Mouse (Mus musculus): ENCODE measurements around the gene Spag5. TPM values are rescaled to one million over a fixed set of nuclear protein-coding genes. Genes with fewer than 3 reads are reported as not detected.
A peak's percentile ranks its signal among the peaks of the same experiment; 100 is the strongest.

The Spag5 gene
- polyA plus RNA-seq, 2 experiments, result 27.6 to 39.7 TPM

GRCm38 (mm10) chr11:78337040-78337439 lies 35.7 kb downstream of the Spag5 start:
- DNase-seq (ENCODE audit: low read depth in 3 of 3, low spot score in 3 of 3) (no peak), ATAC-seq (ENCODE audit: insufficient read depth) (no peak)
- Histone ChIP-seq H3K9ac (replicated peaks) (no peak overlapping the region), H3K9me3 (ENCODE audit: control insufficient read depth, low read length) (no peaks in the 10 kb centered on the region), H3K4me2 (ENCODE audit: low read depth) (no peak overlapping the region), H3K36me3 (replicated peaks; ENCODE audit: control insufficient read depth, insufficient read depth, low read depth) (peaks cover 3% of the 10 kb centered on the region), H3K27me3 (ENCODE audit: control insufficient read depth, insufficient read depth, low read length) (no peaks in the 10 kb centered on the region), H3K27ac (no peak overlapping the region), H3K4me3 (ENCODE audit: insufficient read depth in 1 of 2, low read depth in 2 of 2, low read length in 2 of 2) (no peak overlapping the region), H3K4me1 (replicated peaks; ENCODE audit: control insufficient read depth in 2 of 2, insufficient read depth in 2 of 2, low read length in 1 of 2) (no peaks in the 10 kb centered on the region)
- WGBS (ENCODE audit: insufficient replicate concordance), result 81% methylated on average over 8 of the region's 8 CpGs
- TF ChIP-seq EP300 (IDR thresholded peaks at IDR 0.05; ENCODE audit: low read depth) (no peak), CTCF (IDR thresholded peaks at IDR 0.05; ENCODE audit: low read depth) (no peak)

DNA sequence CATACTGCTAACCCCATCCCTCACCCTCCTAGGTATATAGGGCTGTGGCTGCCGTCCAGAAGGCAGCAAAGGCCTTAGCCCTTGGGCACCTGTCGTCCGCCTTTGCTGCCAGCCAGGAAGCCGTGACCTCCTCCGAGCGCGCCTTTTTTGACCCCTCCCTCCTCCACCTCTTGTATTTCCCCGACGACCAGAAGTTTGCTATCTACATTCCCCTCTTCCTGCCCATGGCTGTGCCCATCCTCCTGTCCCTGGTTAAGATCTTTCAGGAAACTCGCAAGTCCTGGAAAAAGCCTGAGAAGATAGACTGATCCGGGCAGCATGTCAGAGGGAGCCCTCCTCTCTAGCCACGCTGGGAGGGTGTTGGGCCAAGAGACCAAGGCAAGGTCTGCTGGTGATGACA lies 40.4 kb downstream of the Spag5 start:
- no peak for DNase-seq (ENCODE audit: low read depth in 3 of 3, low spot score in 3 of 3)
- Histone ChIP-seq H3K9me3 (ENCODE audit: control insufficient read depth, low read length) (no peaks in the 10 kb centered on the region), H3K27ac (no peak overlapping the region), H3K4me3 (ENCODE audit: insufficient read depth in 1 of 2, low read depth in 2 of 2, low read length in 2 of 2) (no peak overlapping the region), H3K27me3 (ENCODE audit: control insufficient read depth, insufficient read depth, low read length) (no peaks in the 10 kb centered on the region), H3K36me3 (replicated peaks; ENCODE audit: control insufficient read depth, insufficient read depth, low read depth) (no peaks in the 10 kb centered on the region; the same call in 1 of the 2 replicates), H3K4me2 (ENCODE audit: low read depth) (no peak overlapping the region), H3K4me1 (replicated peaks; ENCODE audit: control insufficient read depth in 2 of 2, insufficient read depth in 2 of 2, low read length in 1 of 2) (peaks cover 28 to 33% of the 10 kb centered on the region in 2 experiments), H3K9ac (replicated peaks) (no peak overlapping the region)
- 74% methylated on average over 12 of the region's 12 CpGs for WGBS (ENCODE audit: insufficient replicate concordance)
- no peak for ATAC-seq (ENCODE audit: insufficient read depth)
- TF ChIP-seq EP300 (IDR thresholded peaks at IDR 0.05; ENCODE audit: low read depth), result no peak
- TF ChIP-seq CTCF (IDR thresholded peaks at IDR 0.05; ENCODE audit: low read depth), result no peak

DNA sequence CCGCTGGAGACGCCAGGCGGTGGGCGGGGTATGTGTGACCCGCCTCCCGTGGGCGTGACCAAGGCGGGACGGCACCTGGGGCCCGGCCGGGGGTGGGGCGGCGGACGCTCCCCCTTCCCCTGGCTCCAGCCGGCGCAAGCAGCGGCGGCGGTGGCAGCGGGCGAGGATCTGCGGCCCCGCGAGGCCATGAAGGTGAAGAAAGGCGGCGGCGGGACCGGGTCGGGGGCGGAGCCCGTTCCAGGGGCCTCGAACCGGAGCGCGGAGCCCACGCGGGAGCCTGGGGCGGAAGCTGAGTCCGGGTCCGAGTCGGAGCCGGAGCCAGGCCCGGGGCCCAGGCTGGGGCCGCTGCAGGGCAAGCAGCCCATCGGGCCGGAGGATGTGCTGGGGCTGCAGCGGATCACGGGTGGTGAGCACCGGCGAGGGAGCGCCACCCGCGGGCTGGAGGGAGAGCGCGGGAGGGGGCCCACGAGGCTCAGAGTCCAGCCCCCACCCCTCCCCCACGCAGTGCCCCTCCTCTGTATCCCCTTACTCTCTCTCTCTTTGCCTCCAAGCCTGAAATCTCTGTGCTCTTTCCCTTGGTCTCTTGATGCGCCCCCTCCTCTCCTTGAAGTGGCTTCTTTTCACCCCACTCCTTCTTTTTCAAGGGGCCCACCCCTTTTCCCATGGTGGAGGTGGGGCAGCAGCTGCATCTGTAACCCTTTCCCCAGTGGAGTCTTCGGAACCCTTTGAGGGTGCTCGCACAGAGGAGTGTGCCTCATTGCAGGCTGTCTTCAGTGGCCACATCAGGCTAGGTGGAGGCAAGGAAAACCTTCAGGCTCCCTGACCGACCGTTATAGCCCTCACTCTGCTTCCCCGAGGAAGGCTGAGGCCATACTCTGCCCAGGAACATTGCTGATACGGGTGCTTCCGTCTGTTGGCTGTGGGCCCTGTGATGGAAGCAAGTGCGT lies 42.3 kb downstream of the Spag5 start, which contains the start of gene Unc119:
Gene Unc119, plus strand, starts transcription at position 102 of the 947 bp plus-strand sequence.
- peak in 1 of 3 experiments; percentile 49 for DNase-seq (ENCODE audit: low read depth in 3 of 3, low spot score in 3 of 3)
- Histone ChIP-seq H3K4me2 (ENCODE audit: low read depth) (peak within 1 kb of the TSS; percentile 97), H3K4me1 (replicated peaks; ENCODE audit: control insufficient read depth in 2 of 2, insufficient read depth in 2 of 2, low read length in 1 of 2) (peaks cover 28 to 35% of the 10 kb centered on the region in 2 experiments), H3K4me3 (ENCODE audit: insufficient read depth in 1 of 2, low read depth in 2 of 2, low read length in 2 of 2) (peak within 1 kb of the TSS; percentile 56 to 82), H3K27me3 (ENCODE audit: control insufficient read depth, insufficient read depth, low read length) (no peaks in the 10 kb centered on the region), H3K27ac (peak within 1 kb of the TSS; percentile 88), H3K9ac (replicated peaks) (peak within 1 kb of the TSS; percentile 84), H3K36me3 (replicated peaks; ENCODE audit: control insufficient read depth, insufficient read depth, low read depth) (peaks cover 2% of the 10 kb centered on the region; the same call in 1 of the 2 replicates), H3K9me3 (ENCODE audit: control insufficient read depth, low read length) (no peaks in the 10 kb centered on the region)
- peak; percentile 65 for ATAC-seq (ENCODE audit: insufficient read depth)
- under 1% methylated on average over 58 of the region's 66 CpGs for WGBS (ENCODE audit: insufficient replicate concordance)
- no peak for TF ChIP-seq CTCF (IDR thresholded peaks at IDR 0.05; ENCODE audit: low read depth)
- no peak for TF ChIP-seq EP300 (IDR thresholded peaks at IDR 0.05; ENCODE audit: low read depth)

DNA sequence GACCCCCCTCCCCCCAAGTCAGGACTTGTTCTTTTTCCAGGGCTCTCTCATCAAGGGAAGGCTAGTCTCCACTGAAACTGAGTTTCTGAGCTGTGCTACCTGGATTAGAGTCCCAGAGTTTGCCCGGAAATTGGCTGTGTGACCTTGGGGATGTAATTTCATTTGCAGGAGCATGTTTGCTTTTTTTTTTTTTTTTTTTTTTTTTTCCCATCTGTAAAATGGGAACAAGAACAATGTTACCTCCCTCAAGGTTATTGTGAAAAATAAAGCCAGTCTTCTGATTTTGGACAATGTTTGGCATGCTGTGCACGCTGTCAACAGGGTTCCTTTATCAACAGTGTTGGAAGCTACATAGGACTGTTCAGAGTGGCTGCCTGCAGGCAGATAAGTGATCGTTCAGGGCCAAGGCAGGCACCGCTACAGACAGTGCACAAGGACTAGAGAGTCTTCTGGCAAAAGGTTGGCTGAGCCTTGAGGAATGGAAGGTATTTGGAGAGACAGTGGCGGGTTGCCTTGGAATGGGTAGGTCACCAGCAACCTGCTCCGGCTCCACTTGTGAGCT lies 43.1 kb downstream of the Spag5 start:
- H3K4me2 ChIP-seq (ENCODE audit: low read depth), result peak overlapping the region; percentile 97
- peak overlapping the region; percentile 84 for H3K9ac ChIP-seq (replicated peaks)
- no peaks in the 10 kb centered on the region for H3K9me3 ChIP-seq (ENCODE audit: control insufficient read depth, low read length)
- H3K4me1 ChIP-seq (replicated peaks; ENCODE audit: control insufficient read depth in 2 of 2, insufficient read depth in 2 of 2, low read length in 1 of 2), result peaks cover 28 to 35% of the 10 kb centered on the region in 2 experiments
- ATAC-seq (ENCODE audit: insufficient read depth) (peak; percentile 85), DNase-seq (ENCODE audit: low read depth in 3 of 3, low spot score in 3 of 3) (peak in 2 of 3 experiments; percentile 63 to 64)
- peak overlapping the region; percentile 56 to 82 for H3K4me3 ChIP-seq (ENCODE audit: insufficient read depth in 1 of 2, low read depth in 2 of 2, low read length in 2 of 2)
- H3K27me3 ChIP-seq (ENCODE audit: control insufficient read depth, insufficient read depth, low read length), result no peaks in the 10 kb centered on the region
- WGBS (ENCODE audit: insufficient replicate concordance), result 25% methylated on average over 6 of the region's 6 CpGs
- H3K36me3 ChIP-seq (replicated peaks; ENCODE audit: control insufficient read depth, insufficient read depth, low read depth), result peaks cover 2% of the 10 kb centered on the region; the same call in 1 of the 2 replicates
- H3K27ac ChIP-seq, result peak overlapping the region; percentile 88
- TF ChIP-seq CTCF (IDR thresholded peaks at IDR 0.05; ENCODE audit: low read depth) (no peak), EP300 (IDR thresholded peaks at IDR 0.05; ENCODE audit: low read depth) (peak; percentile 58)

All from liver, embryonic 14.5 days (tissue).